Mouse (Mus musculus) heart, adult 2 months (tissue): ENCODE data around the gene Trim27.

ENCODE experiments used
- CTCF ChIP-seq: fragments of 200-600 bp; IDR thresholded peaks from 2 replicates; pipeline ENCODE4 v1.8.1; 2022; ENCODE audit warnings: antibody characterized with exemption, mild to moderate bottlenecking, moderate library complexity
- EP300 ChIP-seq: fragments of 200-500 bp; IDR thresholded peaks from 2 replicates; pipeline ENCODE4 v1.6.1; 2011; ENCODE audit warnings: low read depth, low read length, control low read depth; ENCODE audit not compliant: insufficient read depth
- POLR2A ChIP-seq: fragments of 200-500 bp; IDR thresholded peaks from 2 replicates; pipeline ENCODE4 v1.6.1; 2011; ENCODE audit warnings: mild to moderate bottlenecking, low read depth, low read length, control low read depth; ENCODE audit not compliant: insufficient read depth

- no peak for TF ChIP-seq CTCF
- TF ChIP-seq POLR2A: no peak
- no peak for TF ChIP-seq EP300
Measured at GRCm38 (mm10) chr13:21176733-21177132, 2.5 kb upstream of the Trim27 start.
